Mouse (Mus musculus): ENCODE results near the gene Gstm2.

Gstm2 gene

DNA sequence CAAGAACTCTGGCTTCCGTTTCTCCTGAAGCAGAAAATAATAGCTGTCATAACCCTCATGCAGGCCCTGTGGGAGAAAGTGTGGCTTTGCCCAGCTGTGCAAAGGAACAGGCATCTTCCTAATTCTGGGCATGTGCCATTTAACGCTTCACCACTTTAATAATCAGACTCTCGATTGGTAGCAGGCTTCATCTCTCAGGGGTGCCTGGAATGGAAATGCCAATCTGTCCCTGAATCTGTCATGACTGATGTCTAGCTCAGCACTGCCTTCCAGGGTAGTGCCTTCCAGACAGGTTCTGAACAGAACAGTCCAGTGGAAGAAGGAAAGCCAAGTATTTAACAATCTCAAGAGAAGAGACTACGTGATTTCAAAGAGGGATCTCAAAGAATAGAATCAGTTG lies 45.0 kb downstream of the Gstm2 start:
- DNase-seq (ENCODE audit: low read depth) = no peak

DNA sequence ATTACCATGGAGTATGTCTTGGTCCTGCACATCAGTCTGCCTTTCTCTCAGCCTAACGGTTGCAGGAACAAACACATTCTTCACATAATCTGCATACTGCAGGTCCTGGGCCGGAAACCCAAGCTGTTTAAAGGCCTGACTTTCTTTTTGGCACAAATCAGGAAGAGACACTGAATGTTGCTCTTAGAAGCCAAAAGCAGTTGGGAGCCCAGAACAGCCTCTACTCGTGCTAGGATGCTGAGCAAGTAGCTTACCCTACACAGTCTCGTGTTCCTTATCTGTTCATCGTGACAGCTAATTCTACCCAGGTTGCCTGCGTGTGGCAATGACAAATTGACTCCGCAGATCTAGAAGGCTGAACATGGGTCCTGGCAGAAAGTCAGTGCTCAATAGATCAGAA lies 45.7 kb downstream of the Gstm2 start:
- no peak for DNase-seq (ENCODE audit: low read depth)

DNA sequence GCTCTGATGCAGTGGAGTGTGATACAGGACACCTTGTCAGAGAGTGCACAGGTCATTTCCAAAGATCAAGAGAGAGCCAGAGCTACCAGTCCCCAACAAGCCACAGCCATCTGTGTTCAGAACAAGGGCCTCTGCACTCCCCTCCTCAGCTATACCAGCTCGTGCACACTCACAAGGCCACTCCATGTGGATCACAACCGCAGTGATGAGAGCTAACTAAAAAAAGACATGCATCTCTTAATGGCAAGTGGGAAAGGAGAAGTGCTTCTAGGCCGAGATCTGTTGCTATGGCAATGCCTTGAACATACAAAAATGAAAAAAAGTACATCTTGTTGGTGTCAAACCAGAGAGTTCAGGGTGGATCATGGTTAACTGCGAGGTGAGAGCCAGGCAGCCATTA lies 46.4 kb downstream of the Gstm2 start:
- DNase-seq (ENCODE audit: low read depth) = no peak

GRCm38 (mm10) chr3:107939403-107939802 lies 46.9 kb downstream of the Gstm2 start:
- DNase-seq (ENCODE audit: low read depth) = no peak

GRCm38 (mm10) chr3:107935888-107936287 lies 50.4 kb downstream of the Gstm2 start:
- DNase-seq (ENCODE audit: low read depth) = no peak

- DNase-seq (ENCODE audit: low read depth) = no peak
Observed at GRCm38 (mm10) chr3:107935268-107935667, 51.0 kb downstream of the Gstm2 start.

GRCm38 (mm10) chr3:107932128-107932527 lies 54.1 kb downstream of the Gstm2 start:
- DNase-seq (ENCODE audit: low read depth) = no peak
